Mouse (Mus musculus) G1E (cell line): ENCODE results near the gene Gkap1.

Experiments used
- CTCF ChIP-seq: IDR thresholded peaks from 2 replicates; pipeline ENCODE4 v1.5.1; 2012; ENCODE audit warnings: low read depth, low read length, inconsistent platforms, mixed read lengths
- GATA1 ChIP-seq: IDR thresholded peaks from 2 replicates; pipeline ENCODE4 v1.6.1; 2012; ENCODE audit warnings: borderline replicate concordance, low read length, inconsistent platforms, mixed read lengths
- GATA2 ChIP-seq: IDR thresholded peaks from 2 replicates; pipeline ENCODE4 v1.6.1; 2012; ENCODE audit warnings: low read depth, low read length, inconsistent platforms, borderline replicate concordance
- POLR2AphosphoS5 ChIP-seq: IDR thresholded peaks from 2 replicates; pipeline ENCODE4 v1.6.1; 2012; ENCODE audit warnings: low read depth, low read length, inconsistent platforms; ENCODE audit not compliant: insufficient replicate concordance
- TAL1 ChIP-seq: conservative IDR thresholded peaks from 2 replicates; pipeline ENCODE4 v1.6.1; 2012; ENCODE audit warnings: low read depth, low read length, inconsistent platforms, mixed read lengths

- TF ChIP-seq CTCF (no peak), GATA2 (no peak), GATA1 (no peak), TAL1 (no peak), POLR2AphosphoS5 (no peak)
Observed at GRCm38 (mm10) chr13:58192146-58192545, 83.4 kb downstream of the Gkap1 start.
